Mouse (Mus musculus) neural tube, embryonic 13.5 days (tissue): Measurements from ENCODE around the gene Sertad2. TPM values are rescaled to one million over a fixed set of nuclear protein-coding genes. Genes with fewer than 3 reads are reported as not detected.

Experiments used
- ATAC-seq: fragments of 200-750 bp; cut with Nextera tagmentation; 2 replicates; pipeline ENCODE4 v1.8.0; 2017; ENCODE audit warnings: low read depth, mild to moderate bottlenecking, moderate TSS enrichment, moderate library complexity
- H3K27ac ChIP-seq: fragments of 300-500 bp; sonication (generic); replicated peaks from 2 replicates; pipeline ENCODE4 v1.5.1; 2015; ENCODE audit warnings: moderate library complexity, mild to moderate bottlenecking, inconsistent platforms
- H3K27me3 ChIP-seq: fragments of 300-500 bp; sonication (generic); 2 replicates; pipeline ENCODE4 v1.6.1; 2015; ENCODE audit warnings: mild to moderate bottlenecking, inconsistent platforms
- H3K36me3 ChIP-seq: fragments of 300-500 bp; sonication (generic); 2 replicates; pipeline ENCODE4 v1.6.1; 2015; ENCODE audit warnings: mild to moderate bottlenecking, inconsistent platforms
- H3K4me1 ChIP-seq: fragments of 300-500 bp; sonication (generic); replicated peaks from 2 replicates; pipeline ENCODE4 v1.6.1; 2015; ENCODE audit warnings: inconsistent platforms
- H3K4me2 ChIP-seq: fragments of 300-500 bp; sonication (generic); 2 replicates; pipeline ENCODE4 v1.6.1; 2015; ENCODE audit warnings: inconsistent platforms, mild to moderate bottlenecking, moderate library complexity
- H3K4me3 ChIP-seq: fragments of 300-500 bp; sonication (generic); 2 replicates; pipeline ENCODE4 v1.5.1; 2015; ENCODE audit warnings: mild to moderate bottlenecking, inconsistent platforms
- H3K9ac ChIP-seq: fragments of 300-500 bp; sonication (generic); 2 replicates; pipeline ENCODE4 v1.6.1; 2015; ENCODE audit warnings: moderate library complexity, mild to moderate bottlenecking, inconsistent platforms
- H3K9me3 ChIP-seq: fragments of 300-500 bp; sonication (generic); 2 replicates; pipeline ENCODE4 v1.6.1; 2016; ENCODE audit warnings: inconsistent platforms
- WGBS: fragments of 180-500 bp; shearing (Covaris S2); methylation state at CpG from one replicate; pipeline ENCODE4 v1.1.7; 2015; 5-methylcytosine and 5-hydroxymethylcytosine counted together
- polyA plus RNA-seq: library from polyadenylated mRNA; unstranded; fragments of >200 nt; fragmentation: Nextera tagmentation; extraction: Ambion mirVana; gene quantifications from 2 replicates; pipeline ENCODE4 v1.2.1, GENCODE M21; 2015

The Sertad2 gene
- polyA plus RNA-seq, 1 experiment from 2014 or later: 29.8 TPM

GRCm38 (mm10) chr11:20642321-20642720 lies 99.3 kb downstream of the Sertad2 start:
- ATAC-seq: no peak
- no peak overlapping the region for H3K4me3 ChIP-seq
- WGBS: 88% methylated on average over 5 of the region's 5 CpGs
- H3K27ac ChIP-seq: no peak overlapping the region
- no peak overlapping the region for H3K9ac ChIP-seq
- H3K27me3 ChIP-seq: no peaks in the 10 kb centered on the region
- H3K9me3 ChIP-seq: no peaks in the 10 kb centered on the region
- peaks cover 43% of the 10 kb centered on the region for H3K4me1 ChIP-seq
- no peak overlapping the region for H3K4me2 ChIP-seq
- no peaks in the 10 kb centered on the region for H3K36me3 ChIP-seq

- 59% methylated on average over 5 of the region's 5 CpGs for WGBS
- no peak overlapping the region for H3K4me3 ChIP-seq
- H3K36me3 ChIP-seq: peaks cover 4% of the 10 kb centered on the region; the same call in 1 of the 2 replicates
- no peak overlapping the region for H3K9ac ChIP-seq
- H3K27ac ChIP-seq: no peak overlapping the region
- peaks cover 51% of the 10 kb centered on the region for H3K4me1 ChIP-seq
- ATAC-seq: no peak
- no peaks in the 10 kb centered on the region for H3K27me3 ChIP-seq
- no peaks in the 10 kb centered on the region for H3K9me3 ChIP-seq
- no peak overlapping the region for H3K4me2 ChIP-seq
Measured at GRCm38 (mm10) chr11:20643161-20643560, 100.1 kb downstream of the Sertad2 start.

GRCm38 (mm10) chr11:20644166-20644565 lies 101.1 kb downstream of the Sertad2 start:
- WGBS: 63% methylated on average over 1 of the region's 1 CpGs
- Histone ChIP-seq H3K36me3 (peaks cover 8% of the 10 kb centered on the region; the same call in 1 of the 2 replicates), H3K4me2 (no peak overlapping the region), H3K27me3 (no peaks in the 10 kb centered on the region), H3K4me3 (no peak overlapping the region), H3K27ac (no peak overlapping the region), H3K9me3 (no peaks in the 10 kb centered on the region), H3K9ac (no peak overlapping the region), H3K4me1 (peaks cover 55% of the 10 kb centered on the region)
- no peak for ATAC-seq

- Histone ChIP-seq H3K4me2 (no peak overlapping the region), H3K27ac (no peak overlapping the region), H3K36me3 (peaks cover 8% of the 10 kb centered on the region; the same call in 1 of the 2 replicates), H3K4me1 (peaks cover 55% of the 10 kb centered on the region), H3K9ac (no peak overlapping the region), H3K27me3 (no peaks in the 10 kb centered on the region), H3K9me3 (no peaks in the 10 kb centered on the region), H3K4me3 (no peak overlapping the region)
- WGBS: 70% methylated on average over 6 of the region's 6 CpGs
- no peak for ATAC-seq
Measured at GRCm38 (mm10) chr11:20644872-20645271, 101.8 kb downstream of the Sertad2 start.

- whole genome bisulfite sequencing: 86% methylated on average over 3 of the region's 3 CpGs
- ATAC-seq: no peak
- no peak overlapping the region for H3K4me2 ChIP-seq
- peaks cover 8% of the 10 kb centered on the region; the same call in 1 of the 2 replicates for H3K36me3 ChIP-seq
- no peak overlapping the region for H3K4me3 ChIP-seq
- peaks cover 55% of the 10 kb centered on the region for H3K4me1 ChIP-seq
- H3K9me3 ChIP-seq: no peaks in the 10 kb centered on the region
- H3K9ac ChIP-seq: no peak overlapping the region
- H3K27me3 ChIP-seq: no peaks in the 10 kb centered on the region
- H3K27ac ChIP-seq: no peak overlapping the region
Measured at GRCm38 (mm10) chr11:20645521-20645920, 102.5 kb downstream of the Sertad2 start.

- H3K4me2 ChIP-seq: no peak overlapping the region
- H3K9me3 ChIP-seq: no peaks in the 10 kb centered on the region
- no peak overlapping the region for H3K9ac ChIP-seq
- no peak overlapping the region for H3K4me3 ChIP-seq
- peaks cover 55% of the 10 kb centered on the region for H3K4me1 ChIP-seq
- H3K27ac ChIP-seq: no peak overlapping the region
- ATAC-seq: no peak
- H3K36me3 ChIP-seq: peaks cover 8% of the 10 kb centered on the region; the same call in 1 of the 2 replicates
- H3K27me3 ChIP-seq: no peaks in the 10 kb centered on the region
- 58% methylated on average over 6 of the region's 6 CpGs for WGBS
Measured at GRCm38 (mm10) chr11:20646142-20646541, 103.1 kb downstream of the Sertad2 start.

GRCm38 (mm10) chr11:20646986-20647726 lies 104.1 kb downstream of the Sertad2 start:
- Histone ChIP-seq H3K4me1 (peaks cover 58% of the 10 kb centered on the region), H3K4me3 (no peak overlapping the region)

GRCm38 (mm10) chr11:20647902-20648625 lies 105.0 kb downstream of the Sertad2 start:
- no peak for ATAC-seq
- Histone ChIP-seq H3K27ac (no peak overlapping the region), H3K9ac (no peak overlapping the region)

More at GRCm38 (mm10) chr11:20646986-20647726, 104.1 kb downstream of the Sertad2 start:
- H3K27ac ChIP-seq: no peak overlapping the region
- no peak overlapping the region for H3K9ac ChIP-seq
- H3K36me3 ChIP-seq: peaks cover 8% of the 10 kb centered on the region; the same call in 1 of the 2 replicates
- ATAC-seq: no peak
- WGBS: 30% methylated on average over 10 of the region's 10 CpGs
- H3K27me3 ChIP-seq: no peaks in the 10 kb centered on the region
- no peaks in the 10 kb centered on the region for H3K9me3 ChIP-seq
- no peak overlapping the region for H3K4me2 ChIP-seq

GRCm38 (mm10) chr11:20649477-20649876 lies 106.4 kb downstream of the Sertad2 start:
- Histone ChIP-seq H3K4me3 (no peak overlapping the region), H3K9me3 (no peaks in the 10 kb centered on the region), H3K27me3 (no peaks in the 10 kb centered on the region), H3K4me1 (peaks cover 69% of the 10 kb centered on the region), H3K4me2 (no peak overlapping the region), H3K36me3 (peaks cover 8% of the 10 kb centered on the region; the same call in 1 of the 2 replicates), H3K27ac (peak overlapping the region; percentile 59; the same call in 1 of the 2 replicates), H3K9ac (no peak overlapping the region; the same call in 1 of the 2 replicates)
- WGBS: 41% methylated on average over 5 of the region's 5 CpGs
- ATAC-seq: peak; percentile 45; the same call in 1 of the 2 replicates

More at GRCm38 (mm10) chr11:20647902-20648625, 105.0 kb downstream of the Sertad2 start:
- peaks cover 63% of the 10 kb centered on the region for H3K4me1 ChIP-seq
- no peaks in the 10 kb centered on the region for H3K27me3 ChIP-seq
- no peak overlapping the region for H3K4me3 ChIP-seq
- peaks cover 8% of the 10 kb centered on the region; the same call in 1 of the 2 replicates for H3K36me3 ChIP-seq
- WGBS: 60% methylated on average over 19 of the region's 19 CpGs
- no peak overlapping the region for H3K4me2 ChIP-seq
- no peaks in the 10 kb centered on the region for H3K9me3 ChIP-seq

- no peaks in the 10 kb centered on the region for H3K9me3 ChIP-seq
- 18% methylated on average over 17 of the region's 17 CpGs for WGBS
- peaks cover 8% of the 10 kb centered on the region; the same call in 1 of the 2 replicates for H3K36me3 ChIP-seq
- H3K4me3 ChIP-seq: no peak overlapping the region
- H3K9ac ChIP-seq: no peak overlapping the region
- no peaks in the 10 kb centered on the region for H3K27me3 ChIP-seq
- peak; percentile 68 for ATAC-seq
- H3K27ac ChIP-seq: peak overlapping the region; percentile 59
- no peak overlapping the region for H3K4me2 ChIP-seq
- peaks cover 75% of the 10 kb centered on the region for H3K4me1 ChIP-seq
Measured at GRCm38 (mm10) chr11:20650006-20650639, 107.1 kb downstream of the Sertad2 start.

GRCm38 (mm10) chr11:20651166-20651565 lies 108.1 kb downstream of the Sertad2 start:
- H3K4me3 ChIP-seq: no peak overlapping the region
- H3K27ac ChIP-seq: no peak overlapping the region
- peaks cover 8% of the 10 kb centered on the region; the same call in 1 of the 2 replicates for H3K36me3 ChIP-seq
- 74% methylated on average over 1 of the region's 1 CpGs for WGBS
- H3K9ac ChIP-seq: no peak overlapping the region
- H3K4me1 ChIP-seq: peaks cover 77% of the 10 kb centered on the region
- H3K4me2 ChIP-seq: no peak overlapping the region
- H3K27me3 ChIP-seq: no peaks in the 10 kb centered on the region
- ATAC-seq: no peak
- H3K9me3 ChIP-seq: no peaks in the 10 kb centered on the region
